Mouse (Mus musculus): ENCODE measurements around the gene Rbms3.

GRCm38 (mm10) chr9:117126816-117127215 is 502.9 kb downstream of the Rbms3 start:
- TF ChIP-seq CTCF (IDR thresholded peaks at IDR 0.05) (no peak), EP300 (IDR thresholded peaks at IDR 0.05) (no peak)
